Mouse (Mus musculus): ENCODE data around the gene Klhl23. TPM values are rescaled to one million over a fixed set of nuclear protein-coding genes. Genes with fewer than 3 reads are reported as not detected.

The Klhl23 gene
- polyA plus RNA-seq, 1 experiment from 2014 or later, result 37.2 TPM

DNA sequence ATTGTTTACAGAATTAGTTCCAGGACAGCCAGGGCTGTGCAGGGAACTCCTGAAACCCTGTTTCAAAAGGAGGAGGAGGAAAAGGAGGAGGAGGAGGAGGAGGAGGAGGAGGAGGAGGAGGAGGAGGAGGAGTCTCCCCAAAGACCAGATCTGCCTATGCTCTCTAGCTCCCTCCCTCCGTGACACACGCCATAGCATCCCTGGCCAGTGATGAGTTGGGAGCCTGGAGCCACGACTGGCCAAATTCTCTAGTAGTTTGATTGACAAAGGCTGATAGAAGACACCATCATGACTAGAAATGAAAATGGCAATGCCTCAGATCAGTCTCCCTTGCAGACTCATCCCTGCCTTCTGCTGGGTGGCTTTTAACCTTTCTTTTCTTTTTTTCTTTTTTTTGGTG is 16.3 kb downstream of the Klhl23 start:
- 0 out of 2 replicates have a peak, but pooled peaks have one; percentile 8 for ATAC-seq
- H3K27me3 ChIP-seq (replicated peaks), result no peaks in the 10 kb centered on the region
- no peak overlapping the region for H3K4me2 ChIP-seq (replicated peaks)
- no peak overlapping the region for H3K4me3 ChIP-seq (replicated peaks)
- H3K9me3 ChIP-seq, result no peaks in the 10 kb centered on the region
- no peaks in the 10 kb centered on the region for H3K4me1 ChIP-seq (replicated peaks)
- 40% methylated on average over 3 of the region's 3 CpGs for WGBS
- H3K36me3 ChIP-seq, result 0 out of 2 replicates have a peak, but pooled peaks cover 12% of the 10 kb centered on the region
- no peak overlapping the region for H3K9ac ChIP-seq
- H3K27ac ChIP-seq, result no peak overlapping the region

DNA sequence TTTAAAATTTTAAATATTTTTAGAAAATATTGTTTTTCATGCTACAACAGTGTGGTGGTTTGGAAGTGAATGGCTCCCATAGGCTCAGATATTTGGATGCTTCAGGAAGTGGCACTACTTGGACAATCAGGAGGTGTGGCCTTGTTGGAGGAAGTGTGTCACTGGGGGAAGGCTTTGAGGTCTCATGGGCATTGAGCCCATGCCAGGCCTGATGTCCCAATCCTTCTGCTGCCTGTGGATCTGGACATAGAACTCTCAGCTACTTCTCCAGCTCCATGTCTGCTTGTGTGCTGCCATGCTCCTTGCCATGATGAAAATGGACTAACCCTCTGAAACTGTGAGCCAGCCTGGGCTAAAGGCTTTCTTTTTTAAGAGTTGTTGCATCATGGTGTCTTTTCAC is 17.0 kb downstream of the Klhl23 start:
- no peak for ATAC-seq
- Histone ChIP-seq H3K9ac (no peak overlapping the region), H3K4me3 (replicated peaks) (no peak overlapping the region), H3K27me3 (replicated peaks) (no peaks in the 10 kb centered on the region), H3K4me1 (replicated peaks) (no peaks in the 10 kb centered on the region), H3K27ac (no peak overlapping the region), H3K9me3 (no peaks in the 10 kb centered on the region), H3K4me2 (replicated peaks) (no peak overlapping the region), H3K36me3 (0 out of 2 replicates have a peak, but pooled peaks cover 11% of the 10 kb centered on the region)

DNA sequence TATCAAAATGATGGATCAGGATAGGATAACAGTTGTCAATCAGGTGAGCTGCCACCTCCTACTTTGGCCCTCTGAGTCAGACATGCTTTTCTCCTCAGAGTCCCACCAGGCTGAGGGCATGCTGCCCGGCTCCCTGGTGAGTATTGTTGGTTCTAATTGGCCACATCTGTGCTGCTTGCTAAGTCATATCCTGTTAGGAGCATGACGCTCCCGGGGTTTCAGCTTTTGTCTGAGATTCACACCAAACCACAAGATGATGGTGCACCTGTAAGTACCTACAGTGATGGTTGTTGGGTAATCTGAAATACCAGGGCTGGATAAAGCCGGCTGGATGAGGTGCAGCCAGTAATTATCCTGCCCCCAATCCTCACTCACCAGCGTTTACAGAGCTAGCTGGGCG is 18.5 kb downstream of the Klhl23 start:
- 36% methylated on average over 6 of the region's 6 CpGs for WGBS
- Histone ChIP-seq H3K4me1 (replicated peaks) (no peaks in the 10 kb centered on the region), H3K27me3 (replicated peaks) (no peaks in the 10 kb centered on the region), H3K9me3 (no peaks in the 10 kb centered on the region), H3K36me3 (0 out of 2 replicates have a peak, but pooled peaks cover 3% of the 10 kb centered on the region), H3K4me2 (replicated peaks) (no peak overlapping the region), H3K9ac (no peak overlapping the region), H3K27ac (no peak overlapping the region), H3K4me3 (replicated peaks) (no peak overlapping the region)
- no peak for ATAC-seq

DNA sequence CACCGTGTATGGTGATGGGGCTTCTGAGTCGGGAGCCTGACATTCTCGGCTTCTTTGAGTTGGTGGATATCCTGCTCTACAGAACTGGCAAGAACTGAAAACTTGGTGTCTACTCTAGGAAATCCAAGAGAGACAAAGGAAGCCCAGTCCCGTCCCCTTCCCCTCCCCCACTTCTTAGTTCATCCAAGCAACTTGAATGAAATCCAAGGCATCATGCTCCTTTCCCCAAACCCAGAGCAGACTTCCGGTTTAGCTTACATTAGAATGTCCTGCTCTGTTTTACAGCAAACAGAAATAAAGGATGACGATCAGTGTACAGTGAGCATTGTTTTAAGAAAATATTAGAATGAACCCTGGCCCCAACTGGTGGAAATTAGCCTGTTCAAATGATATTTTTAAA is 27.5 kb downstream of the Klhl23 start:
- ATAC-seq, result no peak

DNA sequence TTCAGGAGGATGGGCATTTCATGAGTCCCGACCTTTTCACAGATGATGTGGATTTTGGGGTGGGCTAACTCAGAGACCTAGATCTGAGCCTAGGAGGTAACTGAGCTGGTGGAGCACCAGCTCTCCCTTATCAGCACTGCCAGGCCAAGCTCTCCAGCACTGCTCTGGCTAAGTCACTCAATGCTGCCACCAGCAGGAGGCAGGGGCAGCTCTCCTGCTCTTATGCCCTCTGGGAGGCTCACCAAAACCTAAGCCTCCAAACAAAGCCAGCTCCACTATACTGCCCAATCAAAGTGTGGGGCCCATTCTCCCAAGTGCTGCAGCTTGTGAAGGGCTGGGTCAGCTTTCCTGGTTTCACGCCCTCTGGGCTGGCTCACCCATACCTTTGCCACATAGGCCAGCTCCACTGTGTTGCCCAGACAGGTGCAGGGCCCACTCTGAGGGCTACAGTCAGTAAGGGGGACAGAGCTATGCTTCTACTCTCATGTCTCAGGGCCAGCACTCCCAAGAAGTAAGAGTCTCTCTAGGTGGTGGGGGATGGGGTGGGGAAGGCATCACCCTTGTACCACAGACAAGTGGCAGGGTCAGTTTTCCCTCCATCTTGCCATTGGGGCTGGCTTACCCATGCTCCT is 29.8 kb downstream of the Klhl23 start:
- whole genome bisulfite sequencing, result 69% methylated on average over 2 of the region's 2 CpGs
- H3K4me1 ChIP-seq (replicated peaks), result no peaks in the 10 kb centered on the region
- H3K27me3 ChIP-seq (replicated peaks), result no peaks in the 10 kb centered on the region
- H3K9me3 ChIP-seq, result no peaks in the 10 kb centered on the region
- H3K36me3 ChIP-seq, result no peaks in the 10 kb centered on the region
- no peak overlapping the region for H3K4me3 ChIP-seq (replicated peaks)
- H3K27ac ChIP-seq, result no peak overlapping the region
- H3K4me2 ChIP-seq (replicated peaks), result no peak overlapping the region
- ATAC-seq, result peak; percentile 46
- H3K9ac ChIP-seq, result no peak overlapping the region

More for the DNA sequence above, 27.5 kb downstream of the Klhl23 start:
- no peaks in the 10 kb centered on the region for H3K4me1 ChIP-seq (replicated peaks)
- H3K4me3 ChIP-seq (replicated peaks), result no peak overlapping the region
- H3K27me3 ChIP-seq (replicated peaks), result no peaks in the 10 kb centered on the region
- no peak overlapping the region for H3K4me2 ChIP-seq (replicated peaks)
- no peaks in the 10 kb centered on the region for H3K36me3 ChIP-seq
- no peak overlapping the region for H3K9ac ChIP-seq
- peak overlapping the region; percentile 22; the same call in 1 of the 2 replicates for H3K27ac ChIP-seq
- no peaks in the 10 kb centered on the region for H3K9me3 ChIP-seq
- WGBS, result 68% methylated on average over 6 of the region's 6 CpGs

DNA sequence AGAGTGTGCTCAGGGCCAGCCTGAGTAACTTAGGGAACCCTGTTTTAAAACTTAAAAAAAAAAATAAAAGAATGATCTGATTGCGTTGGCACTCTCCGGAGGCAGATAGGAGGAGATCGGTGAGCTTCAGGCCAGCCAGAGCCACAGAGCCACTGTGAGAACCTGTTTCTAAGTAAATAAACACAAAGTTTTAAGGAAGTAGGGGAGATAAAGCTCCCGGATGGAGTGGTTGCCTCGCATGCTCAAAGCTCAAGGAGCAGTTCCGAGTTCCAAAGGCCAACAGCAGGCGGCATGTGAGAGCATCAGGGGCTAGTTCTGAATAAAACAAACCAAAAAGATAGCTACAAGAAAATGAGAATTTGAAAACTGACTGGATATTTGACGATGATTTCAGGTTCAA is 34.6 kb downstream of the Klhl23 start:
- 35% methylated on average over 8 of the region's 8 CpGs for WGBS
- Histone ChIP-seq H3K9me3 (no peaks in the 10 kb centered on the region), H3K9ac (no peak overlapping the region), H3K4me3 (replicated peaks) (no peak overlapping the region), H3K4me2 (replicated peaks) (no peak overlapping the region), H3K4me1 (replicated peaks) (0 out of 2 replicates have a peak, but pooled peaks cover 4% of the 10 kb centered on the region), H3K27ac (0 out of 2 replicates have a peak overlapping the region, but pooled peaks have one; percentile 22), H3K36me3 (no peaks in the 10 kb centered on the region), H3K27me3 (replicated peaks) (no peaks in the 10 kb centered on the region)
- peak; percentile 75 for ATAC-seq

DNA sequence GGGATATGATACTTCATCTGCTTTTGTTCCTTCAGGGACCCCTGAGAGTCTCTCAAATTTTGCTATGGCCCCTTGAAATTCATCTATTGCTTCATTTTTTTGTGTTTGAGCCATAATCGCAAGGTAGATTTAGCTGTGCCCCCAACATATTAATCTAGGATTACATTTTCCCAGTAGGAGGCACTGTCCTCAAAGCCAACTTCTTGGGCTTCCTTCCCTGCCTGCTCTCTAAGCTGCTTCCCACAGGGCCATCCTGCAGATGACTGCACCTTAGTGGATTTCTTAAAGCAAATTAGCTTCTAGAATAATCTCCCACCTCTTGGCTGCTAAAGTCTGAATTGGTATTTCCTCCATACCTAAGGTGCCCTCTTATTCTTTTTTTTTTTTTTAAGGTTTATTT is 36.1 kb downstream of the Klhl23 start:
- no peaks in the 10 kb centered on the region for H3K9me3 ChIP-seq
- 82% methylated on average over 1 of the region's 1 CpGs for WGBS

DNA sequence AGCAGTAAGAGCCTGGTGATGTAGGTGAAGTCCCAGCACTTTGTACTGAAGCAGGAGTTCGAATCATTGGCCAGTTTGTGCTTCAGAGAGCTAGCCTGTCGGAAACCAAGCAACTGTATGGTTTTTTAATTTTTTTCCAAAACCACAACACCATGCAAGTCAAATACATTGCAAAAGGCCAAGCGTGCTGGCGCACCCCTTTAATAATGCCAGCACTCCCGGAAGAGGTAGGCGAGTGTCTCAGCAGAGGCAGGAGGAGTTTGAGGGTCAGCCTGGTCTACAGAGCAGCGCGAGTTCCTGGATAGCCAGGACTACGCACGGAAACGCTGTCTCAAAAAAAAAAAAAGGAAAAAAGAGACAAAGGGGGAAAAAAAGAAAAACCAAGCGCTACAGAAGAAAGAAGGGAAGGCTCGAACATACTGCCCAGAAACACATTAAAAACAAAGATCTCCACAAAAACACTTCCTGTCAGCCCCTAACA is 39.3 kb downstream of the Klhl23 start:
- Histone ChIP-seq H3K27ac (peak overlapping the region; percentile 90), H3K4me1 (replicated peaks) (0 out of 2 replicates have a peak, but pooled peaks cover 4% of the 10 kb centered on the region), H3K27me3 (replicated peaks) (no peaks in the 10 kb centered on the region), H3K9me3 (no peaks in the 10 kb centered on the region), H3K4me3 (replicated peaks) (peak overlapping the region; percentile 100), H3K4me2 (replicated peaks) (peak overlapping the region; percentile 67), H3K9ac (peak overlapping the region; percentile 42), H3K36me3 (no peaks in the 10 kb centered on the region)
- 13% methylated on average over 12 of the region's 13 CpGs for WGBS
- peak; percentile 69 for ATAC-seq

More for the DNA sequence above, 36.1 kb downstream of the Klhl23 start:
- H3K27me3 ChIP-seq (replicated peaks), result no peaks in the 10 kb centered on the region
- H3K9ac ChIP-seq, result no peak overlapping the region
- no peaks in the 10 kb centered on the region for H3K36me3 ChIP-seq
- no peak overlapping the region for H3K27ac ChIP-seq
- no peak overlapping the region for H3K4me2 ChIP-seq (replicated peaks)
- ATAC-seq, result no peak
- 0 out of 2 replicates have a peak, but pooled peaks cover 4% of the 10 kb centered on the region for H3K4me1 ChIP-seq (replicated peaks)
- H3K4me3 ChIP-seq (replicated peaks), result no peak overlapping the region

DNA sequence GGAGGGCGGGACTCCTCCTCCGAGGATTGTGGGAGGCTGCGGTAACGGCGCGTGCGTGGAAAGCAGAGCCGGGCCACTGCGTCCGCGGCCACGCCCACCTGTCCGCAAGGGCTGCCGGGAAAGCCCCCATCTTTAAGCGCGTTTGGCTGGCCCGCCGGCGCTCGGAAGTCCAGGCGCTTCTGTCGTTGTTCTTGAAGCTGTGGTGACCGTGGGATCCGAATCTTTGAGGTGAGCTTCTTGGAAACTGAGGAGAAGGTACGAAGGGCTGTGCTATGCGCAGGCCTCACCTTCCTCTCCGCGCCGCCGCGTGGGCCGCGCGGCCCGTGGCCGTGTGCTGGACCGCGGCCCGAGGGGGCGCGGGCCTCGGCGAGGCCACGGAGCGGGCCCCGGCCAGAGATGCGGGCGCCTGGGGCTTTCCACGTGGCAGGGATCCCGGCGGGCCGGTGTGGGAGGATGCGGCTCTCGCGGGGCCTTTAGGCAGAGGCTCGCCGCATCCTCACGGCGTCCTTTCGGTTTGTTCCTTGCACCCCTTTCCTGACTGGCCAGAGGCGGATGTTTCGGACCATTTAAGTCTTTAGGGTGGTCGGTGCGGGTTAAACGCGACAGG is 39.8 kb downstream of the Klhl23 start, which contains the start of gene Ssb:
Gene Ssb, plus strand, starts transcription at position 78 of the 607 bp plus-strand sequence.
- ATAC-seq, result peak; percentile 98
- H3K4me2 ChIP-seq (replicated peaks), result peak within 1 kb of the TSS; percentile 67

DNA sequence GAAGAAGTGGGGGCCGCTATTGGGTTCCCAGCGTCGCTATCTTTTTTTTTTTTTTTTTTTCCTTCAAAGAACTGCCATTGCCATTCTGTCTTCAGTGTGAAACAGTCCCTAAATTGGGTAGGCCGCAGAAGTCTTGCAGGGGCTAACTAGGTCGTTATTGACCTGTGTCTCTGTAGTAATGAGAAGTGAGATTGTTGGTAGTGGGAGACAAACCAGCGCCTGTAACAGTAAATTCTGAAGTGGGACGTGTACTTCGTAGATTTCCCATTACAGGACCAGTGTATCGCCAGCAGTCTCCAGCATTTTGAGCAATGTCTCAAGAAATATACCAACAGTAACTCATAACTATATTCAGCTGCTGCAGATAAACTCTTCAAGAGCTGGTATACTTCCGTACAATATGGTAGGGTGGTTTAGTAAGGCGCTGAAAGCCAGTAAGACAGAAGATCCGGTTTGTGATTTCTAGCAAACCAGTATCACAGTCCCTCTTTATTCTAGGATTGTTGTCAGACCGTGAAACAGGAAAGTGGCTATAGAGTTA is 40.4 kb downstream of the Klhl23 start:
- no peaks in the 10 kb centered on the region for H3K36me3 ChIP-seq
- H3K4me3 ChIP-seq (replicated peaks), result peak overlapping the region; percentile 100
- H3K4me2 ChIP-seq (replicated peaks), result peak overlapping the region; percentile 67
- H3K4me1 ChIP-seq (replicated peaks), result 0 out of 2 replicates have a peak, but pooled peaks cover 4% of the 10 kb centered on the region
- peak; percentile 22; the same call in 1 of the 2 replicates for ATAC-seq
- peak overlapping the region; percentile 100 for H3K9ac ChIP-seq
- H3K27me3 ChIP-seq (replicated peaks), result no peaks in the 10 kb centered on the region
- H3K9me3 ChIP-seq, result no peaks in the 10 kb centered on the region
- H3K27ac ChIP-seq, result peak overlapping the region; percentile 90; the same call in 1 of the 2 replicates
- under 1% methylated on average over 13 of the region's 13 CpGs for WGBS

More for the DNA sequence above, 39.8 kb downstream of the Klhl23 start, which contains the start of gene Ssb:
- Histone ChIP-seq H3K27ac (peak within 1 kb of the TSS; percentile 90), H3K4me1 (replicated peaks) (0 out of 2 replicates have a peak, but pooled peaks cover 4% of the 10 kb centered on the region), H3K9me3 (no peaks in the 10 kb centered on the region), H3K36me3 (no peaks in the 10 kb centered on the region), H3K9ac (peak within 1 kb of the TSS; percentile 100), H3K4me3 (replicated peaks) (peak within 1 kb of the TSS; percentile 100), H3K27me3 (replicated peaks) (no peaks in the 10 kb centered on the region)
- whole genome bisulfite sequencing, result under 1% methylated on average over 66 of the region's 66 CpGs

DNA sequence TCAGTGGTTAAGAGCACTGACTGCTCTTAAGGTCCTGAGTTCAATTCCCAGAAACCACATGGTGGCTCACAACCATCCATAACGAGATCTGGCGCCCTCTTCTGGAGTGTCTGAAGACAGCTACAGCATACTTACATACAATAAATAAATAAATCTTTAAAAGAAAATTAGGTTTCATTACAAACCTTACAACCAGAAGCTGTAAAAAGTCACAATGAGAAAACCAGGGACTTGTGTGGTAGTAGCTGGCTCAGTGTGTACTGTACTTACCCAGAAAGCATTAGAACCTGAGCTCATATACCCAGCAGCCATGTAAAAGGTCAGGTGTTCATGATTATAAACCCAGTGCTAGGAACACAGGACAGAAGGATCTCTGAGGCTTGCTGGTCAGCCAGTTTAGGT is 62.2 kb downstream of the Klhl23 start:
- no peaks in the 10 kb centered on the region for H3K27me3 ChIP-seq (replicated peaks)
- no peak overlapping the region for H3K27ac ChIP-seq
- no peak overlapping the region for H3K4me3 ChIP-seq (replicated peaks)
- WGBS, result 71% methylated on average over 2 of the region's 2 CpGs
- ATAC-seq, result no peak
- 0 out of 2 replicates have a peak, but pooled peaks cover 2% of the 10 kb centered on the region for H3K4me1 ChIP-seq (replicated peaks)
- no peaks in the 10 kb centered on the region for H3K36me3 ChIP-seq
- H3K4me2 ChIP-seq (replicated peaks), result peak overlapping the region; percentile 71
- H3K9me3 ChIP-seq, result no peaks in the 10 kb centered on the region
- no peak overlapping the region for H3K9ac ChIP-seq

DNA sequence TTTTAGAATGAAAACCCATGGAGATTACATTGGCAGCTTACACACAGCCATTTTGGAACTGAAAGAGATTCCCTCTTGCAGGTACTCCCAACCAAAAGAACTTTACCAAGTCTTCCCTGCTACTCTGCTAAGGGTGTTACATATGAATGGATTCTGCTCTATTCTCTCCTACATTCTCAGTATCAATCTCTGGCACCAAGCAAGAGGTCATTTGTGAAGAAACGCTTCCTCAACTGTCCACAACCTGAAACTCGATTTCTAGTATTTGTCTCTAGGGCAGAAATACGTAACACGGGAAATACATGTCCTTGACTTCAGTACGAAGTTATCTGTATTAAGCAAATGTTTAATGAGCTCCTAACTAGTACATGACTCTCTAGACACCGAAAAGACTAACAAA is 62.8 kb downstream of the Klhl23 start:
- no peak for ATAC-seq
- peak overlapping the region; percentile 71 for H3K4me2 ChIP-seq (replicated peaks)
- no peak overlapping the region for H3K27ac ChIP-seq
- no peaks in the 10 kb centered on the region for H3K27me3 ChIP-seq (replicated peaks)
- H3K36me3 ChIP-seq, result no peaks in the 10 kb centered on the region
- no peak overlapping the region; the same call in 1 of the 2 replicates for H3K9ac ChIP-seq
- 0 out of 2 replicates have a peak, but pooled peaks cover 2% of the 10 kb centered on the region for H3K4me1 ChIP-seq (replicated peaks)
- H3K9me3 ChIP-seq, result no peaks in the 10 kb centered on the region
- H3K4me3 ChIP-seq (replicated peaks), result peak overlapping the region; percentile 63
- 46% methylated on average over 6 of the region's 6 CpGs for WGBS
